Mouse (Mus musculus) ES-E14 (cell line): ENCODE data around the gene Socs2. TPM values are rescaled to one million over a fixed set of nuclear protein-coding genes. Genes with fewer than 3 reads are reported as not detected.

Experiments
- DNase-seq: peaks from one replicate; pipeline ENCODE4 v3.0.0-alpha.2; 2013; ENCODE audit warnings: low read depth, low spot score
- H3K27ac ChIP-seq: 2 replicates; pipeline ENCODE4 v1.5.1; 2012; ENCODE audit warnings: low read depth, mild to moderate bottlenecking, low read length, moderate library complexity, mixed read lengths; ENCODE audit not compliant: poor library complexity, insufficient read depth, severe bottlenecking
- H3K36me3 ChIP-seq: 2 replicates; pipeline ENCODE4 v1.6.1; 2012; ENCODE audit warnings: mild to moderate bottlenecking, low read length, moderate library complexity, mixed read lengths; ENCODE audit not compliant: control insufficient read depth, poor library complexity, insufficient read depth, severe bottlenecking
- H3K4me1 ChIP-seq, 2 experiments: fragments of 150-350 bp in 1 of 2; sonication (generic) in 1 of 2; 2 replicates each; pipeline ENCODE4 v1.6.1; 2012; ENCODE audit warnings: low read length in 2 of 2, mild to moderate bottlenecking in 1 of 2, mixed read lengths in 1 of 2; ENCODE audit not compliant: control insufficient read depth in 2 of 2, insufficient read depth in 2 of 2, poor library complexity in 1 of 2
- H3K4me3 ChIP-seq, 2 experiments: fragments of 150-350 bp in 1 of 2; sonication (generic) in 1 of 2; 2 replicates each; pipeline ENCODE4 v1.5.1; 2012; ENCODE audit warnings: low read length in 2 of 2, low read depth in 1 of 2, mild to moderate bottlenecking in 1 of 2, mixed read lengths in 1 of 2; ENCODE audit not compliant: insufficient read depth in 1 of 2, poor library complexity in 1 of 2, severe bottlenecking in 1 of 2
- H3K9ac ChIP-seq: 2 replicates; pipeline ENCODE4 v1.6.1; 2012; ENCODE audit warnings: low read depth, mild to moderate bottlenecking, low read length, mixed read lengths; ENCODE audit not compliant: poor library complexity, insufficient read depth, severe bottlenecking
- H3K9me3 ChIP-seq: fragments of 150-350 bp; sonication (generic); 2 replicates; pipeline ENCODE4 v1.6.1; 2012; ENCODE audit warnings: low read depth, mild to moderate bottlenecking, low read length; ENCODE audit not compliant: control insufficient read depth, insufficient read depth
- CHD2 ChIP-seq: IDR thresholded peaks from 2 replicates; pipeline ENCODE4 v1.6.1; 2014; ENCODE audit warnings: mild to moderate bottlenecking, low read depth, low read length, inconsistent platforms
- HCFC1 ChIP-seq: IDR thresholded peaks from 2 replicates; pipeline ENCODE4 v1.6.1; 2012; ENCODE audit warnings: low read length, inconsistent platforms, borderline replicate concordance; ENCODE audit not compliant: insufficient read depth
- MAFK ChIP-seq: IDR thresholded peaks from 2 replicates; pipeline ENCODE4 v1.6.1; 2014; ENCODE audit warnings: mild to moderate bottlenecking, low read depth, low read length, inconsistent platforms; ENCODE audit not compliant: insufficient read depth
- ZC3H11A ChIP-seq: IDR thresholded peaks from 2 replicates; pipeline ENCODE4 v1.6.1; 2012; ENCODE audit warnings: low read depth, mild to moderate bottlenecking, inconsistent platforms, low read length, borderline replicate concordance
- ZNF384 ChIP-seq: IDR thresholded peaks from 2 replicates; pipeline ENCODE4 v1.6.1; 2012; ENCODE audit warnings: low read depth, low read length, inconsistent platforms
- in situ Hi-C, 2 experiments: fragments of 600-800 bp; cut with MboI; formaldehyde crosslinking; loops; one replicate each; pipeline ENCODE4 v1.15.1; 2025; ENCODE audit warnings: low sequenced_read_pairs in 2 of 2, inconsistent platforms in 1 of 2; ENCODE audit not compliant: unreplicated experiment in 2 of 2
- total RNA-seq: library from RNA; depleted of rRNA; stranded (reverse); fragments of 300-350 nt; gene quantifications from 2 replicates; pipeline ENCODE4 v1.2.3, GENCODE M21; 2012

Socs2 gene
- total RNA-seq, 1 experiment: 46.3 TPM

DNA sequence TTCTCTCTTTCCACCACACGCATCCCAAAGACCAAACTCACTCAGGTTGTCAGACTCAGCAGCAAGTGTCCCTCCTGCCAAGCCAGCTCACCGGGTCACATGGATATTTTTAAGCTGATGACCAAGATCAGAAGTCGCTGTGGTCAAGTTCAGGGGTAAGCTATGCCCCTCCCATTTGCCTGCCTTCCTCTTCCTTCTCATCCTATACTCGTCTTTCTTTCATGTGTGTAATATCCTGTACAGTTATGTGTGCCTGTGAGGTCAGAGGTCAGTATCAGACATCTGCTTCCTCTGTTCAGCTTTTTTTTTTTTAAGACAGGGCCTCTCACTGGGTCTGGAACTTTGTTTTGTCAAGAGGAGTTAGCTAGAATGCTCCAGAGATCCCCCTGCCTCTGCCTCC lies 25.4 kb upstream of the Socs2 start:
- in situ Hi-C loops: no loop called here
- no peak overlapping the region for H3K27ac ChIP-seq
- H3K4me1 ChIP-seq: peaks cover 0 to 6% of the 10 kb centered on the region in 2 experiments; a peak in 1 of 4 replicates
- no peak overlapping the region for H3K4me3 ChIP-seq
- H3K9me3 ChIP-seq: no peaks in the 10 kb centered on the region
- no peak overlapping the region for H3K9ac ChIP-seq
- no peak for DNase-seq
- peaks cover 3% of the 10 kb centered on the region; the same call in 1 of the 2 replicates for H3K36me3 ChIP-seq
- no peak for TF ChIP-seq CHD2
- TF ChIP-seq ZNF384: no peak
- no peak for TF ChIP-seq HCFC1
- TF ChIP-seq MAFK: no peak
- no peak for TF ChIP-seq ZC3H11A

- H3K4me1 ChIP-seq: peaks cover 0 to 6% of the 10 kb centered on the region in 2 experiments; a peak in 1 of 4 replicates
- TF ChIP-seq ZC3H11A (no peak), ZNF384 (peak; percentile 81), MAFK (no peak), HCFC1 (no peak)
- H3K9ac ChIP-seq: no peak overlapping the region
- H3K9me3 ChIP-seq: no peaks in the 10 kb centered on the region
- in situ Hi-C loops: no loop called here
- no peak for DNase-seq
- H3K4me3 ChIP-seq: no peak overlapping the region
- H3K27ac ChIP-seq: no peak overlapping the region
- peaks cover 3% of the 10 kb centered on the region; the same call in 1 of the 2 replicates for H3K36me3 ChIP-seq
These were observed 23.6 kb upstream of the Socs2 start for GRCm38 (mm10) chr10:95440566-95440965.

DNA sequence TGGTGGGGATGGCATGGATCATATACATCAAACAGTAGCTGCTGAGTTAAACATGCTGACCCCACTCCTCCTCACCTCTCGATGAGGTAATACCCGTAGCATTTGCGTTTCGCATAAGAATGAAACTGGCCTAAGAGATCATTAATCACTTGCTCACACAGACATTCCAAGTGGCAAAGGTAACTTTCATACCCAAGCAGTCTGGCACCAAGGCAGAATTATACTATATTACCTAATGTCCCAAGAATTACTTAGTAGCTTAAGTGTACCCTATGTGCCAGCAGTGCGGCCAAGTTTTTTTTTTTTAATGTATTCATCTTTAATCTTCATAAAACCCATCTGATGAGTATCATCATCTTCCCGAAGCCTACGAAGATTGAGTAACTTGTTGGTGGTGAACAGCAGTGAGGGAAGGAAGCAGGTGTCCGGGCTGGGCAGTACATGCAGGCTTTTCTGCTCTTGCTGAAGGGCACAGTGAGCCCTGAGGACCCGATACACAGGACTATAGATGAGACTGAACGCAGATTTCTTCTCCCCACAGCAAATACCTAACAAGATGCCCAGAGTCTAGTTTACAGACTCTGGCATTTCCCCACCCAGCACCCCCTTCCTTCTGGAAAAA lies 22.8 kb upstream of the Socs2 start:
- H3K9me3 ChIP-seq: no peaks in the 10 kb centered on the region
- no peaks in the 10 kb centered on the region for H3K36me3 ChIP-seq
- no peak overlapping the region for H3K27ac ChIP-seq
- no peak for DNase-seq
- no peak overlapping the region for H3K4me3 ChIP-seq
- TF ChIP-seq MAFK (no peak), ZNF384 (no peak), HCFC1 (no peak), CHD2 (no peak), ZC3H11A (no peak)
- in situ Hi-C loops: no loop called here
- H3K9ac ChIP-seq: no peak overlapping the region
- peaks cover 0 to 6% of the 10 kb centered on the region in 2 experiments; a peak in 1 of 4 replicates for H3K4me1 ChIP-seq

DNA sequence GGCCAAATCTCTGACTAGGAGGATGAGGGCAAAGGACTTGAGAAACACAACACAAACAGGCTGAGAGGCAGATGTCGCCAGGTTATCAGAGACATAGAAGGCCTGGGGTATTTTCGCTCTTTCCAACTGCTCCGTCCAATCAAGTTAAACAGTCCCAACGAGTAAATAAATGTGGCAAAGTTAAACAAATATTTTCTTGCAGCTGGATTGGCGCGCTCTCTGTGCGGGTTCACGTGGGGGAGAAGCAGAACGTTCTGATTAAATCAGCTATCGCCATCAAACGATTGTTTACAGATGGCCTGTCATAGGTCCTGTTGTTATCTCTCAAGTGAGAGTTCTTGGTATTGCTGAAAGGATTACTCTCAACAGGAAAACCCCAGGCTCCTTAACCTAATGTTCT lies 22.0 kb upstream of the Socs2 start:
- no peak overlapping the region for H3K9ac ChIP-seq
- no peak for DNase-seq
- H3K4me3 ChIP-seq: no peak overlapping the region
- no peaks in the 10 kb centered on the region for H3K36me3 ChIP-seq
- H3K4me1 ChIP-seq: peaks cover 0 to 6% of the 10 kb centered on the region in 2 experiments; a peak in 1 of 4 replicates
- H3K27ac ChIP-seq: no peak overlapping the region
- TF ChIP-seq ZC3H11A (no peak), MAFK (no peak), ZNF384 (no peak), HCFC1 (no peak), CHD2 (no peak)
- H3K9me3 ChIP-seq: no peaks in the 10 kb centered on the region
- in situ Hi-C loops: no loop called here

DNA sequence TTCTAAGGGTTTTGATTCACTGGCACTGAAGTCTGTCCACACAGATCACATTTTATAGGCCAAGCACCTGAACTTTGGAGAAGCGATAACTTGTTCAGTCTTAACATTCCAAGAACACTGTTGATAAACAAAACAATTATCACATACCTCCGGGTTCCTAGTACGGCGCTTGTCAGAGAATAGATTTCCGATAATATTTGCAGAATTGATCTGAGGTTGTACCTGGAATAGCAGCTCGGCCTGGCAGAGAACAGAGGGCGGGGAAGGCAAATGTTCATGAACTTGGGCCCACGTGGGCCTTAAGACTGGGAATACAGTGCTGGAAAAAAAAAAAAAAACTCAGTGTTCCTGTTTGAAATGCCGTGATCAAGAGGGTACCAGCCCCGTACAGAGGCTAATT lies 13.3 kb upstream of the Socs2 start:
- Histone ChIP-seq H3K9me3 (no peaks in the 10 kb centered on the region), H3K36me3 (no peaks in the 10 kb centered on the region), H3K9ac (no peak overlapping the region), H3K4me3 (no peak overlapping the region), H3K4me1 (no peaks in the 10 kb centered on the region), H3K27ac (no peak overlapping the region)
- in situ Hi-C loops: no loop called here
- no peak for DNase-seq
- TF ChIP-seq HCFC1 (no peak), CHD2 (no peak), ZC3H11A (no peak), MAFK (no peak), ZNF384 (no peak)
